Mouse (Mus musculus) forebrain, embryonic 15.5 days (tissue): ENCODE measurements around the gene Cdc16. TPM values are rescaled to one million over a fixed set of nuclear protein-coding genes. Genes with fewer than 3 reads are reported as not detected.

Experiments
- ATAC-seq: fragments of 200-750 bp; cut with Nextera tagmentation; replicated peaks from 2 replicates; pipeline ENCODE4 v1.8.0; 2017; ENCODE audit warnings: mild to moderate bottlenecking, moderate TSS enrichment, moderate library complexity
- H3K27ac ChIP-seq: fragments of 300-500 bp; sonication (generic); replicated peaks from 2 replicates; pipeline ENCODE4 v1.5.1; 2015; ENCODE audit warnings: mild to moderate bottlenecking, inconsistent platforms
- H3K27me3 ChIP-seq: fragments of 300-500 bp; sonication (generic); 2 replicates; pipeline ENCODE4 v1.6.1; 2015; ENCODE audit warnings: inconsistent platforms
- H3K36me3 ChIP-seq: fragments of 300-500 bp; sonication (generic); 2 replicates; pipeline ENCODE4 v1.6.1; 2015; ENCODE audit warnings: mild to moderate bottlenecking, inconsistent platforms
- H3K4me1 ChIP-seq: fragments of 300-500 bp; sonication (generic); 2 replicates; pipeline ENCODE4 v1.6.1; 2015; ENCODE audit warnings: inconsistent platforms
- H3K4me2 ChIP-seq: fragments of 300-500 bp; sonication (generic); replicated peaks from 2 replicates; pipeline ENCODE4 v1.6.1; 2015; ENCODE audit warnings: mild to moderate bottlenecking, inconsistent platforms
- H3K4me3 ChIP-seq: fragments of 300-500 bp; sonication (generic); 2 replicates; pipeline ENCODE4 v1.5.1; 2015; ENCODE audit warnings: mild to moderate bottlenecking, inconsistent platforms
- H3K9ac ChIP-seq: fragments of 300-500 bp; sonication (generic); replicated peaks from 2 replicates; pipeline ENCODE4 v1.6.1; 2015; ENCODE audit warnings: mild to moderate bottlenecking, inconsistent platforms
- H3K9me3 ChIP-seq: fragments of 300-500 bp; sonication (generic); 2 replicates; pipeline ENCODE4 v1.6.1; 2016; ENCODE audit warnings: inconsistent platforms
- WGBS: fragments of 180-500 bp; shearing (Covaris S2); methylation state at CpG from one replicate; pipeline ENCODE4 v1.1.7; 2015; ENCODE audit warnings: mixed read lengths; 5-methylcytosine and 5-hydroxymethylcytosine counted together
- polyA plus RNA-seq: library from polyadenylated mRNA; unstranded; fragments of >200 nt; fragmentation: Nextera tagmentation; extraction: Ambion mirVana; gene quantifications from 2 replicates; pipeline ENCODE4 v1.2.1, GENCODE M21; 2015

The Cdc16 gene
- polyA plus RNA-seq, 1 experiment from 2014 or later, result 187 TPM

- Histone ChIP-seq H3K4me2 (peak overlapping the region; percentile 73), H3K4me1 (peaks cover 27% of the 10 kb centered on the region), H3K9me3 (no peaks in the 10 kb centered on the region), H3K36me3 (peaks cover 22% of the 10 kb centered on the region), H3K27me3 (no peaks in the 10 kb centered on the region), H3K27ac (peak overlapping the region; percentile 72), H3K4me3 (peak overlapping the region; percentile 99), H3K9ac (peak overlapping the region; percentile 94)
- peak; percentile 66 for ATAC-seq
- under 1% methylated on average over 37 of the region's 38 CpGs for WGBS
These were observed 590 bp downstream of the Cdc16 start for GRCm38 (mm10) chr8:13757805-13758727.

- Histone ChIP-seq H3K4me1 (no peaks in the 10 kb centered on the region), H3K27me3 (no peaks in the 10 kb centered on the region), H3K36me3 (peaks cover 87% of the 10 kb centered on the region), H3K9me3 (no peaks in the 10 kb centered on the region), H3K4me2 (no peak overlapping the region), H3K27ac (no peak overlapping the region), H3K9ac (no peak overlapping the region), H3K4me3 (no peak overlapping the region)
- no peak for ATAC-seq
- 87% methylated on average over 11 of the region's 11 CpGs for WGBS
These were observed 11.7 kb downstream of the Cdc16 start for GRCm38 (mm10) chr8:13769206-13769605.

GRCm38 (mm10) chr8:13780536-13780935, 23.1 kb downstream of the Cdc16 start:
- WGBS, result 83% methylated on average over 3 of the region's 3 CpGs
- Histone ChIP-seq H3K9ac (no peak overlapping the region), H3K9me3 (no peaks in the 10 kb centered on the region), H3K27me3 (no peaks in the 10 kb centered on the region), H3K4me1 (peaks cover 10% of the 10 kb centered on the region), H3K4me3 (no peak overlapping the region), H3K27ac (no peak overlapping the region), H3K36me3 (peaks cover 64% of the 10 kb centered on the region), H3K4me2 (no peak overlapping the region)
- ATAC-seq, result no peak

GRCm38 (mm10) chr8:13785250-13785763, 27.8 kb downstream of the Cdc16 start, which contains the start of gene Upf3a:
Gene Upf3a, plus strand, starts transcription at chr8:13785615.
- peaks cover 20% of the 10 kb centered on the region for H3K4me1 ChIP-seq
- H3K9me3 ChIP-seq, result no peaks in the 10 kb centered on the region
- H3K27ac ChIP-seq, result peak within 1 kb of the TSS; percentile 98
- ATAC-seq, result peak; percentile 94
- peak within 1 kb of the TSS; percentile 68 for H3K4me3 ChIP-seq
- peak within 1 kb of the TSS; percentile 84 for H3K4me2 ChIP-seq
- peaks cover 35% of the 10 kb centered on the region for H3K36me3 ChIP-seq
- H3K27me3 ChIP-seq, result no peaks in the 10 kb centered on the region
- peak within 1 kb of the TSS; percentile 95 for H3K9ac ChIP-seq
- WGBS, result under 1% methylated on average over 46 of the region's 47 CpGs

- WGBS, result under 1% methylated on average over 40 of the region's 47 CpGs
- peak overlapping the region; percentile 98 for H3K27ac ChIP-seq
- H3K27me3 ChIP-seq, result no peaks in the 10 kb centered on the region
- peak; percentile 96 for ATAC-seq
- H3K4me1 ChIP-seq, result peaks cover 20% of the 10 kb centered on the region
- H3K4me3 ChIP-seq, result peak overlapping the region; percentile 68
- peaks cover 30% of the 10 kb centered on the region for H3K36me3 ChIP-seq
- peak overlapping the region; percentile 95 for H3K9ac ChIP-seq
- H3K9me3 ChIP-seq, result no peaks in the 10 kb centered on the region
- H3K4me2 ChIP-seq, result peak overlapping the region; percentile 84
These were observed 28.4 kb downstream of the Cdc16 start for GRCm38 (mm10) chr8:13785764-13786299.

- H3K9ac ChIP-seq, result no peak overlapping the region
- 90% methylated on average over 8 of the region's 8 CpGs for WGBS
- H3K27me3 ChIP-seq, result no peaks in the 10 kb centered on the region
- H3K36me3 ChIP-seq, result peaks cover 34% of the 10 kb centered on the region
- no peak overlapping the region for H3K27ac ChIP-seq
- no peak overlapping the region for H3K4me2 ChIP-seq
- H3K9me3 ChIP-seq, result no peaks in the 10 kb centered on the region
- no peak overlapping the region for H3K4me3 ChIP-seq
- ATAC-seq, result no peak
- H3K4me1 ChIP-seq, result peaks cover 16% of the 10 kb centered on the region
These were observed 32.1 kb downstream of the Cdc16 start for GRCm38 (mm10) chr8:13789606-13790005.

- ATAC-seq, result no peak
- no peaks in the 10 kb centered on the region for H3K4me1 ChIP-seq
- H3K27ac ChIP-seq, result no peak overlapping the region
- peaks cover 67% of the 10 kb centered on the region for H3K36me3 ChIP-seq
- 88% methylated on average over 8 of the region's 8 CpGs for WGBS
- H3K9ac ChIP-seq, result no peak overlapping the region
- no peaks in the 10 kb centered on the region for H3K27me3 ChIP-seq
- no peak overlapping the region for H3K4me2 ChIP-seq
- H3K9me3 ChIP-seq, result no peaks in the 10 kb centered on the region
- H3K4me3 ChIP-seq, result no peak overlapping the region
These were observed 35.7 kb downstream of the Cdc16 start for GRCm38 (mm10) chr8:13793097-13793745.

GRCm38 (mm10) chr8:13793746-13794101, 36.2 kb downstream of the Cdc16 start:
- 97% methylated on average over 11 of the region's 11 CpGs for WGBS

GRCm38 (mm10) chr8:13797676-13798075, 40.2 kb downstream of the Cdc16 start:
- peaks cover 60% of the 10 kb centered on the region for H3K36me3 ChIP-seq
- WGBS, result 99% methylated on average over 5 of the region's 5 CpGs

More at GRCm38 (mm10) chr8:13793746-13794101, 36.2 kb downstream of the Cdc16 start:
- ATAC-seq, result no peak
- peaks cover 70% of the 10 kb centered on the region for H3K36me3 ChIP-seq
- no peak overlapping the region for H3K9ac ChIP-seq
- no peak overlapping the region for H3K4me3 ChIP-seq
- no peaks in the 10 kb centered on the region for H3K27me3 ChIP-seq
- H3K27ac ChIP-seq, result no peak overlapping the region
- H3K4me1 ChIP-seq, result no peaks in the 10 kb centered on the region
- H3K9me3 ChIP-seq, result no peaks in the 10 kb centered on the region
- no peak overlapping the region for H3K4me2 ChIP-seq

GRCm38 (mm10) chr8:13799566-13799965, 42.1 kb downstream of the Cdc16 start:
- WGBS, result 95% methylated on average over 5 of the region's 5 CpGs
- Histone ChIP-seq H3K27ac (no peak overlapping the region), H3K4me1 (no peaks in the 10 kb centered on the region), H3K9ac (no peak overlapping the region), H3K9me3 (no peaks in the 10 kb centered on the region), H3K4me2 (no peak overlapping the region), H3K4me3 (no peak overlapping the region), H3K36me3 (peaks cover 47% of the 10 kb centered on the region), H3K27me3 (no peaks in the 10 kb centered on the region)
- ATAC-seq, result no peak

More at GRCm38 (mm10) chr8:13797676-13798075, 40.2 kb downstream of the Cdc16 start:
- Histone ChIP-seq H3K27me3 (no peaks in the 10 kb centered on the region), H3K9ac (no peak overlapping the region), H3K4me1 (no peaks in the 10 kb centered on the region), H3K4me2 (no peak overlapping the region), H3K9me3 (no peaks in the 10 kb centered on the region), H3K27ac (no peak overlapping the region), H3K4me3 (no peak overlapping the region)
- ATAC-seq, result no peak

- Histone ChIP-seq H3K9ac (no peak overlapping the region), H3K4me3 (no peak overlapping the region), H3K36me3 (no peaks in the 10 kb centered on the region), H3K9me3 (no peaks in the 10 kb centered on the region), H3K27ac (no peak overlapping the region), H3K4me1 (no peaks in the 10 kb centered on the region), H3K27me3 (no peaks in the 10 kb centered on the region), H3K4me2 (no peak overlapping the region)
- ATAC-seq, result no peak
- WGBS, result 82% methylated on average over 7 of the region's 7 CpGs
These were observed 71.2 kb downstream of the Cdc16 start for GRCm38 (mm10) chr8:13828598-13829172.
